ENCODE assay signal across 8 mouse cellular contexts in genomic region chr4:152318517-152319234, GRCm38 (mm10). TPM values are rescaled to one million over a fixed set of nuclear protein-coding genes. Genes with fewer than 3 reads are reported as not detected.
DNase-seq lines count a peak whose midpoint lies in the region; ATAC-seq and TF ChIP-seq lines count a peak whose summit lies in the region.

Gene Rnf207, minus strand, starts transcription at chr4:152318993.

- peak within 1 kb of the TSS; percentile 45 for H3K4me3 ChIP-seq in E14TG2a.4 (replicated peaks; ENCODE audit: low read length)
- H3K4me3 ChIP-seq in heart, adult 2 months: peak within 1 kb of the TSS; percentile 38
- H3K4me3 ChIP-seq in intestine, postnatal 0 days (ENCODE audit: low read depth, low read length): peak within 1 kb of the TSS; percentile 20
- peak within 1 kb of the TSS in 1 of 2 experiments; percentile 3; a peak in 1 of 4 replicates for H3K4me3 ChIP-seq in liver, embryonic 14.5 days (ENCODE audit: insufficient read depth in 1 of 2, low read depth in 2 of 2, low read length in 2 of 2)

- peaks cover 65% of the 10 kb centered on the region for H3K4me1 ChIP-seq in E14TG2a.4 (replicated peaks; ENCODE audit: low read depth, low read length)
- H3K4me1 ChIP-seq in heart, adult 2 months (ENCODE audit: control insufficient read depth, insufficient read depth, low read length): no peaks in the 10 kb centered on the region
- H3K4me1 ChIP-seq in intestine, postnatal 0 days (replicated peaks; ENCODE audit: control insufficient read depth, insufficient read depth, low read length): no peaks in the 10 kb centered on the region
- no peaks in the 10 kb centered on the region for H3K4me1 ChIP-seq in liver, embryonic 14.5 days (replicated peaks; ENCODE audit: control insufficient read depth in 2 of 2, insufficient read depth in 2 of 2, low read length in 1 of 2)

- TF ChIP-seq EP300 in heart, adult 2 months (IDR thresholded peaks at IDR 0.05; ENCODE audit: insufficient read depth, low read depth, low read length): 0 out of 2 replicates have a peak, but pooled peaks have one; percentile 41
- TF ChIP-seq EP300 in liver, embryonic 14.5 days (IDR thresholded peaks at IDR 0.05; ENCODE audit: low read depth): no peak

- 0 out of 2 replicates have a peak, but pooled peaks have one; percentile 14 for ATAC-seq in intestine, postnatal 0 days
- ATAC-seq in liver, embryonic 14.5 days (ENCODE audit: insufficient read depth): no peak

- WGBS in heart, adult 2 months: 2% methylated on average over 26 of the region's 26 CpGs
- WGBS in intestine, postnatal 0 days: 4% methylated on average over 26 of the region's 26 CpGs
- 6% methylated on average over 26 of the region's 26 CpGs for WGBS in liver, embryonic 14.5 days (ENCODE audit: insufficient replicate concordance)

- no peaks in the 10 kb centered on the region for H3K9me3 ChIP-seq in E14TG2a.4 (ENCODE audit: low read length)
- H3K9me3 ChIP-seq in intestine, postnatal 0 days (ENCODE audit: control insufficient read depth): no peaks in the 10 kb centered on the region
- H3K9me3 ChIP-seq in liver, embryonic 14.5 days (ENCODE audit: control insufficient read depth, low read length): no peaks in the 10 kb centered on the region

- H3K36me3 ChIP-seq in E14TG2a.4 (ENCODE audit: insufficient read depth, low read length): no peaks in the 10 kb centered on the region
- no peaks in the 10 kb centered on the region for H3K36me3 ChIP-seq in heart, adult 2 months (ENCODE audit: control insufficient read depth, insufficient read depth, low read length)
- no peaks in the 10 kb centered on the region for H3K36me3 ChIP-seq in intestine, postnatal 0 days (ENCODE audit: control insufficient read depth, insufficient read depth)
- no peaks in the 10 kb centered on the region for H3K36me3 ChIP-seq in liver, embryonic 14.5 days (replicated peaks; ENCODE audit: control insufficient read depth, insufficient read depth, low read depth)

- H3K79me2 ChIP-seq in heart, adult 2 months (replicated peaks; ENCODE audit: control insufficient read depth, insufficient read depth, low read length): no peaks in the 10 kb centered on the region

- intact Hi-C loops in heart, adult 2 months (cut with DNase I): loop anchor here (2.0 kb wide), 1 partner anchor 22 kb away; the partner anchor contains the start of gene Icmt

- TF ChIP-seq POLR2A in heart, adult 2 months (IDR thresholded peaks at IDR 0.05; ENCODE audit: insufficient read depth, low read depth, low read length): peak; percentile 84; the same call in 1 of the 2 replicates

- peak within 1 kb of the TSS; percentile 66 for H3K9ac ChIP-seq in heart, adult 2 months (ENCODE audit: low read depth, low read length)
- no peak within 1 kb of the TSS for H3K9ac ChIP-seq in intestine, postnatal 0 days (ENCODE audit: low read depth, low read length)
- H3K9ac ChIP-seq in liver, embryonic 14.5 days (replicated peaks): no peak within 1 kb of the TSS

- peak within 1 kb of the TSS; percentile 85 for H3K27ac ChIP-seq in heart, adult 2 months
- H3K27ac ChIP-seq in intestine, postnatal 0 days (ENCODE audit: low read depth, low read length): no peak within 1 kb of the TSS
- no peak within 1 kb of the TSS for H3K27ac ChIP-seq in liver, embryonic 14.5 days

- peak; percentile 40 for DNase-seq in 416B (ENCODE audit: low read depth)
- DNase-seq in cerebellum, postnatal 36 days: peak; percentile 72
- peak; percentile 73 to 74 for DNase-seq in heart, adult 2 months
- DNase-seq in liver, embryonic 14.5 days (ENCODE audit: low read depth in 3 of 3, low spot score in 3 of 3): peak in 1 of 3 experiments; percentile 26
- peak; percentile 59 to 62 for DNase-seq in natural killer cell, adult 2 months (ENCODE audit: low spot score in 2 of 2)
- DNase-seq in urinary bladder, adult 2 months (ENCODE audit: low spot score): peak; percentile 40

- TF ChIP-seq CTCF in E14TG2a.4 (conservative IDR thresholded peaks at IDR 0.05; ENCODE audit: low read length): peak; percentile 68
- TF ChIP-seq CTCF in heart, adult 2 months (IDR thresholded peaks at IDR 0.05): peak; percentile 76
- TF ChIP-seq CTCF in intestine, postnatal 0 days (IDR thresholded peaks at IDR 0.05; ENCODE audit: low read depth): peak; percentile 75
- peak; percentile 69 for TF ChIP-seq CTCF in liver, embryonic 14.5 days (IDR thresholded peaks at IDR 0.05; ENCODE audit: low read depth)

- H3K4me2 ChIP-seq in intestine, postnatal 0 days (replicated peaks; ENCODE audit: low read depth): peak within 1 kb of the TSS; percentile 55
- H3K4me2 ChIP-seq in liver, embryonic 14.5 days (ENCODE audit: low read depth): peak within 1 kb of the TSS; percentile 41

- peaks cover 43% of the 10 kb centered on the region for H3K27me3 ChIP-seq in E14TG2a.4 (ENCODE audit: insufficient read depth, low read length)
- no peaks in the 10 kb centered on the region; the same call in 1 of the 2 replicates for H3K27me3 ChIP-seq in heart, adult 2 months (ENCODE audit: control insufficient read depth, insufficient read depth, low read length)
- H3K27me3 ChIP-seq in intestine, postnatal 0 days (replicated peaks; ENCODE audit: control insufficient read depth, insufficient read depth, low read length): peaks cover 39% of the 10 kb centered on the region
- peaks cover 35% of the 10 kb centered on the region for H3K27me3 ChIP-seq in liver, embryonic 14.5 days (ENCODE audit: control insufficient read depth, insufficient read depth, low read length)

RNA-seq across cellular contexts. Expression of gene Rnf207, which starts in this region (rescaled TPM):
- total RNA-seq in heart, adult 2 months (2021): 10 to 100 TPM; 34.5 to 47.7 TPM
- 155 and 167 TPM in 2 replicates for polyA plus RNA-seq in heart, adult 2 months (2012; rRNA removed)
- 0.69 and 0.70 TPM in 2 replicates for polyA plus RNA-seq in intestine, postnatal 0 days (2015; fragmentation: Nextera tagmentation; extraction: Ambion mirVana)
- polyA plus RNA-seq in liver, embryonic 14.5 days (2012; rRNA removed): 0.16 and 0.18 TPM in 2 replicates
- polyA plus RNA-seq in liver, embryonic 14.5 days (2014; fragmentation: Nextera tagmentation; extraction: Ambion mirVana): 0.04 TPM in 1 of 2 replicates, not detected in the other
- polyA plus RNA-seq in urinary bladder, adult 2 months (2012; rRNA removed): 28.0 and 34.9 TPM in 2 replicates

Comparison
In these comparisons a context has a peak if more than half of its experiments do, and no peak if none do; other contexts are left out.
1. RNA of gene Rnf207 (polyA plus RNA-seq): 155 to 167 TPM in heart, adult 2 months and 28.0 to 34.9 TPM in urinary bladder, adult 2 months; 0.69 to 0.70 TPM in intestine, postnatal 0 days and 0.04 to 0.18 TPM in liver, embryonic 14.5 days; every median in the first group is over 10 times any median in the second.
2. Peak in ATAC-seq, H3K4me3 ChIP-seq and H3K4me2 ChIP-seq in intestine, postnatal 0 days; RNA of the gene not detected or under 1 TPM.
3. Peak in every context shown above with its lines, with median percentiles within 50 percentile points of each other: CTCF ChIP-seq.